Mouse (Mus musculus): ENCODE measurements around the gene Stap2.

- TF ChIP-seq POLR2A (IDR thresholded peaks at IDR 0.05; ENCODE audit: insufficient read length, low read depth): peak; percentile 39
- TF ChIP-seq CEBPB (IDR thresholded peaks at IDR 0.05; ENCODE audit: insufficient read depth, poor library complexity, severe bottlenecking): no peak
- no peak for TF ChIP-seq TCF12 (IDR thresholded peaks at IDR 0.05; ENCODE audit: insufficient read depth, poor library complexity, severe bottlenecking)
- TF ChIP-seq MAX (IDR thresholded peaks at IDR 0.05; ENCODE audit: low read depth): no peak
- peak in 2 of 3 experiments; percentile 27 to 34 for TF ChIP-seq MYOD1 (IDR thresholded peaks at IDR 0.05; ENCODE audit: control insufficient read depth in 1 of 3, insufficient read length in 2 of 3, low read depth in 2 of 3)
- TF ChIP-seq POLR2AphosphoS2 (IDR thresholded peaks at IDR 0.05; ENCODE audit: insufficient read length, low read depth): peak; percentile 87
- no peak for TF ChIP-seq REST (IDR thresholded peaks at IDR 0.05; ENCODE audit: insufficient read depth, insufficient read length)
- TF ChIP-seq USF1 (IDR thresholded peaks at IDR 0.05; ENCODE audit: low read depth): no peak
- no peak for TF ChIP-seq E2F4 (IDR thresholded peaks at IDR 0.05; ENCODE audit: insufficient read depth)
- peak in 2 of 3 experiments; percentile 56 to 81 for TF ChIP-seq MYOG (IDR thresholded peaks at IDR 0.05; ENCODE audit: control insufficient read depth in 1 of 3, insufficient read depth in 1 of 3, insufficient read length in 2 of 3, low read depth in 2 of 3)
- TF ChIP-seq TCF3 (IDR thresholded peaks at IDR 0.05; ENCODE audit: insufficient read length, low read depth): no peak
- TF ChIP-seq SRF (IDR thresholded peaks at IDR 0.05; ENCODE audit: control insufficient read depth, insufficient read length, low read depth): no peak
Observed at GRCm38 (mm10) chr17:56016793-56017785, 11.7 kb upstream of the Stap2 start.
